Mouse (Mus musculus) CH12.LX (cell line): ENCODE measurements at regions not wholly inside any gene's neighbourhood (a gene's known extent, or its start where the extent isn't known, plus 50 kb on each side); places are given as distances from the start of the nearest gene placed in this dataset.
A peak's percentile ranks its signal among the peaks of the same experiment; 100 is the strongest.

Experiments used
- DNase-seq: peaks from one replicate; pipeline ENCODE4 v3.0.0-alpha.2; 2013; ENCODE audit errors: extremely low read depth
- H3K27ac ChIP-seq: 2 replicates; pipeline ENCODE4 v1.5.1; 2012; ENCODE audit warnings: low read depth, mild to moderate bottlenecking, control low read depth, moderate library complexity; ENCODE audit not compliant: insufficient read depth
- H3K27me3 ChIP-seq: replicated peaks from 2 replicates; pipeline ENCODE3; 2012; ENCODE audit warnings: inconsistent platforms
- H3K36me3 ChIP-seq, 2 experiments: replicated peaks in 1 of 2; 2 replicates each; pipeline versions ENCODE3 to v1.6.1; 2012; ENCODE audit warnings: inconsistent platforms in 1 of 2, low read length in 1 of 2, mild to moderate bottlenecking in 1 of 2, mixed read lengths in 1 of 2, moderate library complexity in 1 of 2; ENCODE audit not compliant: control insufficient read depth in 1 of 2, insufficient read depth in 1 of 2
- H3K4me1 ChIP-seq, 2 experiments: 2 replicates each; pipeline ENCODE4 v1.6.1; 2012; ENCODE audit warnings: inconsistent platforms in 1 of 2, moderate library complexity in 1 of 2; ENCODE audit not compliant: insufficient read depth in 2 of 2, control insufficient read depth in 1 of 2
- H3K4me2 ChIP-seq: 2 replicates; pipeline ENCODE4 v1.6.1; 2012; ENCODE audit warnings: low read depth, mild to moderate bottlenecking, control low read depth; ENCODE audit not compliant: poor library complexity, insufficient read depth, severe bottlenecking
- H3K4me3 ChIP-seq, 3 experiments: fragments of 150-350 bp in 1 of 3; sonication (generic) in 1 of 3; replicated peaks in 1 of 3; 2 replicates each; pipeline versions ENCODE3 to v1.5.1; 2011 to 2012; ENCODE audit warnings: low read depth in 2 of 3, low read length in 2 of 3, mild to moderate bottlenecking in 2 of 3, moderate library complexity in 2 of 3, control low read depth in 1 of 3, improper control_type of control experiment in 1 of 3, inconsistent platforms in 1 of 3, mixed read lengths in 1 of 3; ENCODE audit not compliant: poor library complexity in 1 of 3
- H3K79me2 ChIP-seq: replicated peaks from 2 replicates; pipeline ENCODE4 v1.6.1; 2012; ENCODE audit warnings: mild to moderate bottlenecking, moderate library complexity; ENCODE audit not compliant: control insufficient read depth, poor library complexity, insufficient read depth, severe bottlenecking; ENCODE audit errors: extremely low read depth
- H3K9ac ChIP-seq: 2 replicates; pipeline ENCODE4 v1.6.1; 2012; ENCODE audit warnings: low read depth, mild to moderate bottlenecking, control low read depth, moderate library complexity; ENCODE audit not compliant: insufficient read depth
- H3K9me3 ChIP-seq: replicated peaks from 2 replicates; pipeline ENCODE3; 2012; ENCODE audit warnings: low read length, inconsistent platforms, mixed read lengths
- CTCF ChIP-seq, 2 experiments: IDR thresholded peaks in 1 of 2; conservative IDR thresholded peaks in 1 of 2; 2 replicates each; pipeline ENCODE4 v1.5.1; 2011 to 2012; ENCODE audit warnings: low read depth in 2 of 2, low read length in 2 of 2, improper control_type of control experiment in 1 of 2, inconsistent platforms in 1 of 2, mild to moderate bottlenecking in 1 of 2, moderate library complexity in 1 of 2
- ELF1 ChIP-seq: IDR thresholded peaks from 2 replicates; pipeline ENCODE4 v1.6.1; 2014; ENCODE audit warnings: low read depth, mild to moderate bottlenecking, inconsistent platforms, low read length, improper control_type of control experiment
- JUN ChIP-seq: IDR thresholded peaks from 2 replicates; pipeline ENCODE4 v1.6.1; 2011; ENCODE audit warnings: low read depth, mild to moderate bottlenecking, low read length, improper control_type of control experiment, moderate library complexity; ENCODE audit not compliant: insufficient read depth
- JUND ChIP-seq: conservative IDR thresholded peaks from 2 replicates; pipeline ENCODE4 v1.6.1; 2011; ENCODE audit warnings: low read depth, low read length, improper control_type of control experiment
- KAT2A ChIP-seq: IDR thresholded peaks from 2 replicates; pipeline ENCODE4 v1.6.1; 2012; ENCODE audit warnings: low read length, improper control_type of control experiment, inconsistent platforms; ENCODE audit not compliant: insufficient replicate concordance
- MAFK ChIP-seq: IDR thresholded peaks from 2 replicates; pipeline ENCODE4 v1.6.1; 2011; ENCODE audit warnings: low read length, improper control_type of control experiment; ENCODE audit not compliant: insufficient replicate concordance
- MAX ChIP-seq: IDR thresholded peaks from 2 replicates; pipeline ENCODE4 v1.6.1; 2011; ENCODE audit warnings: low read length, improper control_type of control experiment
- MAZ ChIP-seq: IDR thresholded peaks from 2 replicates; pipeline ENCODE4 v1.6.1; 2012; ENCODE audit warnings: low read depth, mild to moderate bottlenecking, inconsistent platforms, low read length, improper control_type of control experiment, moderate library complexity
- MEF2A ChIP-seq: IDR thresholded peaks from 2 replicates; pipeline ENCODE4 v1.6.1; 2014; ENCODE audit warnings: low read depth, mild to moderate bottlenecking, inconsistent platforms, low read length, improper control_type of control experiment, borderline replicate concordance
- MXI1 ChIP-seq: IDR thresholded peaks from 2 replicates; pipeline ENCODE4 v1.6.1; 2011; ENCODE audit warnings: mild to moderate bottlenecking, low read depth, low read length, improper control_type of control experiment
- MYC ChIP-seq: IDR thresholded peaks from 2 replicates; pipeline ENCODE4 v1.6.1; 2011; ENCODE audit warnings: low read depth, mild to moderate bottlenecking, improper control_type of control experiment, low read length
- NRF1 ChIP-seq: IDR thresholded peaks from 2 replicates; pipeline ENCODE4 v1.6.1; 2014; ENCODE audit warnings: low read depth, mild to moderate bottlenecking, inconsistent platforms, low read length, improper control_type of control experiment, moderate library complexity
- PAX5 ChIP-seq: IDR thresholded peaks from 2 replicates; pipeline ENCODE4 v1.6.1; 2012; ENCODE audit warnings: low read length, inconsistent platforms, mixed read lengths
- RAD21 ChIP-seq: IDR thresholded peaks from 2 replicates; pipeline ENCODE4 v1.6.1; 2011; ENCODE audit warnings: low read depth, mild to moderate bottlenecking, low read length, improper control_type of control experiment, moderate library complexity
- RCOR1 ChIP-seq: conservative IDR thresholded peaks from 2 replicates; pipeline ENCODE4 v1.6.1; 2012; ENCODE audit warnings: low read depth, mild to moderate bottlenecking, inconsistent platforms, low read length, improper control_type of control experiment
- SIN3A ChIP-seq: IDR thresholded peaks from 2 replicates; pipeline ENCODE4 v1.6.1; 2012; ENCODE audit warnings: low read length, improper control_type of control experiment, inconsistent platforms
- SMC3 ChIP-seq: IDR thresholded peaks from 2 replicates; pipeline ENCODE4 v1.6.1; 2011; ENCODE audit warnings: low read depth, low read length, improper control_type of control experiment
- TCF12 ChIP-seq: IDR thresholded peaks from 2 replicates; pipeline ENCODE4 v1.6.1; 2014; ENCODE audit warnings: low read depth, mild to moderate bottlenecking, inconsistent platforms, low read length, improper control_type of control experiment
- USF1 ChIP-seq: IDR thresholded peaks from 2 replicates; pipeline ENCODE4 v1.6.1; 2014; ENCODE audit warnings: low read depth, mild to moderate bottlenecking, inconsistent platforms, low read length, improper control_type of control experiment
- ZC3H11A ChIP-seq: IDR thresholded peaks from 2 replicates; pipeline ENCODE4 v1.6.1; 2012; ENCODE audit warnings: low read depth, mild to moderate bottlenecking, inconsistent platforms, low read length, improper control_type of control experiment
- ZKSCAN1 ChIP-seq: IDR thresholded peaks from 2 replicates; pipeline ENCODE4 v1.6.1; 2012; ENCODE audit warnings: low read depth, inconsistent platforms, low read length, improper control_type of control experiment, borderline replicate concordance
- ZMIZ1 ChIP-seq: IDR thresholded peaks from 2 replicates; pipeline ENCODE4 v1.6.1; 2012; ENCODE audit warnings: low read depth, mild to moderate bottlenecking, inconsistent platforms, low read length, improper control_type of control experiment
- ZNF384 ChIP-seq: IDR thresholded peaks from 2 replicates; pipeline ENCODE4 v1.6.1; 2012; ENCODE audit warnings: low read depth, low read length, improper control_type of control experiment, inconsistent platforms
- dilution Hi-C: fragments of 300-500 bp; cut with MboI; formaldehyde crosslinking; loops from 2 replicates; pipeline ENCODE4 v1.14.3; 2020; ENCODE audit warnings: low sequenced_read_pairs; ENCODE audit not compliant: extremely low pct_unique_long_range_greater_than_20kb, extremely low pct_ligation_motif_present
- in situ Hi-C: fragments of 300-500 bp; cut with MboI; formaldehyde crosslinking; loops from 3 replicates; pipeline ENCODE4 v1.14.3; 2019; ENCODE audit warnings: low sequenced_read_pairs, low pct_ligation_motif_present, low pct_unique_long_range_greater_than_20kb, mixed read lengths

GRCm38 (mm10) chr13:111921142-111922035 is 112.6 kb upstream of the Map3k1 start:
- no peaks in the 10 kb centered on the region for H3K36me3 ChIP-seq
- no peak for DNase-seq
- no peaks in the 10 kb centered on the region for H3K9me3 ChIP-seq
- TF ChIP-seq MAZ (no peak), MXI1 (no peak), TCF12 (no peak), KAT2A (no peak), ZKSCAN1 (peak; percentile 11; the same call in 1 of the 2 replicates)
- in situ Hi-C loops, result no loop called here
- H3K4me1 ChIP-seq, result peaks cover 2 to 33% of the 10 kb centered on the region in 2 experiments; a peak in 2 of 4 replicates
- H3K27ac ChIP-seq, result no peak overlapping the region
- H3K79me2 ChIP-seq, result no peaks in the 10 kb centered on the region
- H3K9ac ChIP-seq, result no peak overlapping the region
- no peak overlapping the region for H3K4me2 ChIP-seq
- no peaks in the 10 kb centered on the region for H3K27me3 ChIP-seq
- dilution Hi-C loops, result no loop called here
- H3K4me3 ChIP-seq, result no peak overlapping the region

GRCm38 (mm10) chr13:111925349-111925748 is 116.6 kb upstream of the Map3k1 start:
- dilution Hi-C loops, result no loop called here
- no peak overlapping the region for H3K4me2 ChIP-seq

More at GRCm38 (mm10) chr13:111925349-111925748, 116.6 kb upstream of the Map3k1 start:
- in situ Hi-C loops, result no loop called here
- TF ChIP-seq PAX5, result no peak
- no peak for TF ChIP-seq MAX
- no peak for TF ChIP-seq RAD21
- TF ChIP-seq MXI1, result no peak
- TF ChIP-seq JUND, result no peak
- TF ChIP-seq USF1, result no peak
- TF ChIP-seq CTCF (conservative IDR thresholded peaks at IDR 0.05 in 1 of 2, IDR thresholded peaks at IDR 0.05 in 1 of 2; ENCODE audit: low read depth in 2 of 2, low read length in 2 of 2), result no peak
- no peak for TF ChIP-seq MAFK
- no peak for TF ChIP-seq SIN3A
- TF ChIP-seq ZNF384, result no peak
- no peak for TF ChIP-seq ELF1
- TF ChIP-seq NRF1, result no peak
- no peak for TF ChIP-seq MEF2A
- no peak for TF ChIP-seq MYC
- no peak for TF ChIP-seq ZMIZ1
- TF ChIP-seq SMC3, result no peak
- TF ChIP-seq RCOR1, result no peak
- no peak for TF ChIP-seq JUN
- no peak for TF ChIP-seq ZC3H11A
- no peaks in the 10 kb centered on the region for H3K36me3 ChIP-seq
- H3K4me1 ChIP-seq, result peaks cover 2 to 28% of the 10 kb centered on the region in 2 experiments; a peak in 3 of 4 replicates
- DNase-seq, result no peak
- H3K4me3 ChIP-seq, result no peak overlapping the region
- no peaks in the 10 kb centered on the region for H3K9me3 ChIP-seq
- H3K9ac ChIP-seq, result no peak overlapping the region
- H3K27ac ChIP-seq, result no peak overlapping the region
- no peaks in the 10 kb centered on the region for H3K27me3 ChIP-seq
- H3K79me2 ChIP-seq, result no peaks in the 10 kb centered on the region
